Mouse (Mus musculus): Measurements from ENCODE around the gene Ccdc125. TPM values are rescaled to one million over a fixed set of nuclear protein-coding genes. Genes with fewer than 3 reads are reported as not detected.

Ccdc125 gene
- 8.1 and 8.8 TPM in 2 replicates for polyA plus RNA-seq (2014; fragmentation: Nextera tagmentation; extraction: Ambion mirVana)

DNA sequence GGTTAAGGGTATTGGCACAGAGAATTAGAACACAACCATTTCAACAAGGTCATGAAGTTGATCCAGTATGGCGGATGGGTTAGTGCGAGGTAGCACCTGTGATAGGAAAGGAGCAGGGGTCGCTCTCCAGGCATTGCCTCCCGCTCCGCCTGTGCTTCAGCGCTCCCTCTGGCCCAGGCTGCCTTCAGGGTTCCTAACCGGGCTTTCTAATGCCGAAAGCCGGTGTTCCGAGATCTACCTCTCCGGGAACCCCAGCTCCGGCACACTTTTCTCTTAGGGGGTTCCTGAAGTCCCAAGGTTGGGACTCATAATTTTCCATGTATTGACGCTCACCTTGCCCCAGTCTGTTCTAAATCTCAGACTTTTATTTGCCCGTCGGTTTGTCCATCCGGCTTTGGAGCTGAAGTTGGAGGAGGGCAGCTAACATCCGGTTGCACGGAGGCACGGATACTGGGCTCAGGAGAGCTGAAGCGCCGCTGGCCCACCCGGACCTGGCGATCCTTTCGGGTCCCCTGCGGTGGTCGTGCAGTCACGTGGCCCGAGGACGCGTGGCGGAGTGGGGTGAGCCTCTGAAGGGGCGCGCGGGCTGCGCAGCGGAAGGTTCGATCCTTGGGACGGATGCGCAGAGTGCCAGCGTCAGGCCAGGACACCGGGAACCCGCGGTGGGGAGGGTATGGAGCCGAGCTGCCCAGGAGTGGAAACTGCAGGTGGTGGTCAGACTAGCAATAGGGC is at the start of gene Ccdc125:
Gene Ccdc125 (plus strand): TSS at position 427 of the 732 bp plus-strand sequence.
- peak; percentile 65 for DNase-seq (ENCODE audit: low spot score)
- Histone ChIP-seq H3K4me1 (replicated peaks; ENCODE audit: control insufficient read depth, insufficient read depth, low read length) (no peaks in the 10 kb centered on the region), H3K9ac (ENCODE audit: low read depth, low read length) (peak within 1 kb of the TSS; percentile 72), H3K27me3 (replicated peaks; ENCODE audit: control insufficient read depth, insufficient read depth, low read length) (no peaks in the 10 kb centered on the region), H3K36me3 (ENCODE audit: control insufficient read depth, insufficient read depth, low read length) (peaks cover 6% of the 10 kb centered on the region; the same call in 1 of the 2 replicates), H3K9me3 (ENCODE audit: control insufficient read depth, low read length) (no peaks in the 10 kb centered on the region), H3K27ac (ENCODE audit: low read depth, low read length) (peak within 1 kb of the TSS; percentile 65), H3K4me3 (ENCODE audit: low read depth, low read length) (peak within 1 kb of the TSS; percentile 57), H3K4me2 (peak within 1 kb of the TSS; percentile 82)
- 2% methylated on average over 44 of the region's 44 CpGs for WGBS
- ATAC-seq (replicated peaks; ENCODE audit: low FRiP score), result peak; percentile 61

- WGBS, result 86% methylated on average over 4 of the region's 4 CpGs
- Histone ChIP-seq H3K9ac (ENCODE audit: low read depth, low read length) (no peak overlapping the region), H3K4me1 (replicated peaks; ENCODE audit: control insufficient read depth, insufficient read depth, low read length) (no peaks in the 10 kb centered on the region), H3K4me3 (ENCODE audit: low read depth, low read length) (no peak overlapping the region), H3K36me3 (ENCODE audit: control insufficient read depth, insufficient read depth, low read length) (peaks cover 21% of the 10 kb centered on the region; the same call in 1 of the 2 replicates), H3K27ac (ENCODE audit: low read depth, low read length) (no peak overlapping the region), H3K4me2 (no peak overlapping the region), H3K9me3 (ENCODE audit: control insufficient read depth, low read length) (no peaks in the 10 kb centered on the region), H3K27me3 (replicated peaks; ENCODE audit: control insufficient read depth, insufficient read depth, low read length) (no peaks in the 10 kb centered on the region)
- ATAC-seq (replicated peaks; ENCODE audit: low FRiP score), result no peak
- DNase-seq (ENCODE audit: low spot score), result no peak
These were observed 47.3 kb upstream of the Ccdc125 start for GRCm38 (mm10) chr13:100622241-100622640.

DNA sequence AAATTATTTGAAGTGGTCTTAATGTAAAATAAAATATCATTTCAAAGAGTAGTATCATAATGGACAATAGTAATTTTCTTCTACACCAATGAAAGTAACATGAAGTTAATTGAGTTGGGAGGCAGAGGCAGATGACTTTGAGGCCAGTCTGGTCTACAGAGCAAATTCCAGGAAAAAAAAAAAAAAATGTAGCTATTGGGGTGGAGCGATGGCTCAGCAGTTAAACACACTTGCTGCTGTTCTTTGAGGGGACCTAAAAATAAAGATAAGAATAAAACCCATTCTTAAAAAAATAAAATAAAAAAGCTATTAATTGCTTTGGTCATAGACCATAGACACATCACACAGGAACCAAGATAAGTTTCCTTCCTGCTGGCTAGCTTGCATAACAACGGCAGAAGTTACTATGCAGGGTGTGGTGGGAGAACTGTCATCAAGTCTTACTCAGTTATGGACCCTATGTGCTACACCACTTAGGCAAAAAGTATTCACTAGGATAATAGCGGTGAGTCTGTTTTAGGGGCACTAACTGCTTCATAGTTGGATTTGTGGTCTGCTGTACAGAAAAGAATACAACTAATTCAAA is 35.3 kb upstream of the Ccdc125 start:
- H3K27ac ChIP-seq (ENCODE audit: low read depth, low read length), result no peak overlapping the region
- H3K36me3 ChIP-seq (ENCODE audit: control insufficient read depth, insufficient read depth, low read length), result peaks cover 31% of the 10 kb centered on the region; the same call in 1 of the 2 replicates
- no peak overlapping the region for H3K4me3 ChIP-seq (ENCODE audit: low read depth, low read length)
- H3K9ac ChIP-seq (ENCODE audit: low read depth, low read length), result no peak overlapping the region
- H3K9me3 ChIP-seq (ENCODE audit: control insufficient read depth, low read length), result no peaks in the 10 kb centered on the region
- no peaks in the 10 kb centered on the region for H3K27me3 ChIP-seq (replicated peaks; ENCODE audit: control insufficient read depth, insufficient read depth, low read length)
- H3K4me1 ChIP-seq (replicated peaks; ENCODE audit: control insufficient read depth, insufficient read depth, low read length), result no peaks in the 10 kb centered on the region
- H3K4me2 ChIP-seq, result no peak overlapping the region
- DNase-seq (ENCODE audit: low spot score) (no peak), ATAC-seq (replicated peaks; ENCODE audit: low FRiP score) (no peak)
- WGBS, result 71% methylated on average over 3 of the region's 3 CpGs

DNA sequence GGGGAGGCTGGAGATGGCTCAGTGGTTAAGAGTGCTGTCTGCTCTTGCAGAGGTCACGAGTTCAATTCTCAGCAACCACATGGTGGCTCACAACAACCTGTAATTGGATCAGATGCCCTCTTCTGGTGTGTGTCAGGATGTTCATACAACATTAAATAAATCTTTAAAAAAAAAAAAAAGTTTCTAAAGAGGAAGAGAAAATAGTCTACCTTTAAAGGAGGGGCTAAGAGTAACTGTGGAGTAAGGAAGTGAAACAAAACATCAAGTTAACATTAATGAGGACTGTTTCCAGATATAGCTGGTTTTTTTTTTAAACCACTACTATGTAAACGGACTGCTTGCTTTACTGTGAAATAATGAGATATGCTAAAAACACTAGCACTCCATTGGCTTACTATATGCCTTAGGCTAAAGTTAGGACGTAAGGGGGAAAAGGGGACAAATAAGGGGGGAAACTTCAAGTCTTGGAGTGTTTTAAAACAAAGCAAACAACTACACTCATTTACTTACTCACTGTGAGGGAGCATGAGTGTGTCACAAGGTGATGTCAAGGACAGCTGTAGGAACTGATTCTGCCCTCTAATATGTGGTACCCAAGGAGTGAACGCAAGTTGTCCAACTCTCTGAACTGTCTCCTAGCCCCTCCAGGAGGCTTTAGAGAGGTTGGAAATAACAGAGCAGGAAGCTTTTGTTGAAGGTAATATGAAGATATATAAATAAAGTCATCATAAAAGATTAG is 26.9 kb upstream of the Ccdc125 start:
- no peak for DNase-seq (ENCODE audit: low spot score)
- Histone ChIP-seq H3K27ac (ENCODE audit: low read depth, low read length) (no peak overlapping the region), H3K4me1 (replicated peaks; ENCODE audit: control insufficient read depth, insufficient read depth, low read length) (no peaks in the 10 kb centered on the region), H3K27me3 (replicated peaks; ENCODE audit: control insufficient read depth, insufficient read depth, low read length) (no peaks in the 10 kb centered on the region), H3K4me2 (no peak overlapping the region), H3K9me3 (ENCODE audit: control insufficient read depth, low read length) (no peaks in the 10 kb centered on the region), H3K4me3 (ENCODE audit: low read depth, low read length) (no peak overlapping the region), H3K36me3 (ENCODE audit: control insufficient read depth, insufficient read depth, low read length) (peaks cover 39% of the 10 kb centered on the region), H3K9ac (ENCODE audit: low read depth, low read length) (no peak overlapping the region)
- 90% methylated on average over 4 of the region's 4 CpGs for WGBS
- ATAC-seq (replicated peaks; ENCODE audit: low FRiP score), result no peak

DNA sequence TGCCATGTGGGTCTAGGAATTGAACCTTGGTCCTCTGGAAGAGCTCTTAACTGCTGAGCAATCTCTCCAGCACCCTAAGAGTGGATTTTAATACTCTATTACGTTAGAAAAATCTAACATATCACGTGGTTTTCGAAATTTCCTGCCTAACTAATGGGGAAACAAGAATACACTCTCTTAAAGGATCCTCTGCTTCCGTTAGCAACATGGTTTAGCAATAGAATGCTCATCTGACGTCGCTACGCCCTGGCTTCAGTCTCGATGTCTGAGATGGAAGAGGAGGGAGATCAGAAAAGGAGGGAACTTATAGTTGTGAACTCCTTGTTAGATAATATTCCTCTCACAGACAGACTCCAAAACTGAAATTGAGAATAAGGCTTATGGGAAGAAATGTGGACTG is 21.3 kb upstream of the Ccdc125 start:
- Histone ChIP-seq H3K9me3 (ENCODE audit: control insufficient read depth, low read length) (no peaks in the 10 kb centered on the region), H3K4me2 (no peak overlapping the region), H3K27me3 (replicated peaks; ENCODE audit: control insufficient read depth, insufficient read depth, low read length) (no peaks in the 10 kb centered on the region), H3K36me3 (ENCODE audit: control insufficient read depth, insufficient read depth, low read length) (peaks cover 18% of the 10 kb centered on the region), H3K4me3 (ENCODE audit: low read depth, low read length) (no peak overlapping the region), H3K4me1 (replicated peaks; ENCODE audit: control insufficient read depth, insufficient read depth, low read length) (peaks cover 5% of the 10 kb centered on the region; the same call in 1 of the 2 replicates), H3K27ac (ENCODE audit: low read depth, low read length) (no peak overlapping the region), H3K9ac (ENCODE audit: low read depth, low read length) (no peak overlapping the region)
- DNase-seq (ENCODE audit: low spot score) (no peak), ATAC-seq (replicated peaks; ENCODE audit: low FRiP score) (no peak)
- WGBS, result 91% methylated on average over 8 of the region's 8 CpGs

GRCm38 (mm10) chr13:100650550-100651438 is 18.7 kb upstream of the Ccdc125 start, which contains the start of the genes Ak6 and Rad17:
Gene Ak6 (plus strand): TSS chr13:100650979.
Gene Rad17 (minus strand): TSS chr13:100651051.
- Histone ChIP-seq H3K4me3 (ENCODE audit: low read depth, low read length) (peak within 1 kb of the TSS; percentile 78), H3K9ac (ENCODE audit: low read depth, low read length) (peak within 1 kb of the TSS; percentile 71), H3K27me3 (replicated peaks; ENCODE audit: control insufficient read depth, insufficient read depth, low read length) (no peaks in the 10 kb centered on the region), H3K36me3 (ENCODE audit: control insufficient read depth, insufficient read depth, low read length) (peaks cover 7% of the 10 kb centered on the region), H3K4me1 (replicated peaks; ENCODE audit: control insufficient read depth, insufficient read depth, low read length) (peaks cover 5% of the 10 kb centered on the region), H3K27ac (ENCODE audit: low read depth, low read length) (peak within 1 kb of the TSS; percentile 86), H3K9me3 (ENCODE audit: control insufficient read depth, low read length) (no peaks in the 10 kb centered on the region), H3K4me2 (peak within 1 kb of the TSS; percentile 86)
- peak; percentile 97 for ATAC-seq (replicated peaks; ENCODE audit: low FRiP score)
- DNase-seq (ENCODE audit: low spot score), result peak; percentile 95
- under 1% methylated on average over 73 of the region's 73 CpGs for WGBS

DNA sequence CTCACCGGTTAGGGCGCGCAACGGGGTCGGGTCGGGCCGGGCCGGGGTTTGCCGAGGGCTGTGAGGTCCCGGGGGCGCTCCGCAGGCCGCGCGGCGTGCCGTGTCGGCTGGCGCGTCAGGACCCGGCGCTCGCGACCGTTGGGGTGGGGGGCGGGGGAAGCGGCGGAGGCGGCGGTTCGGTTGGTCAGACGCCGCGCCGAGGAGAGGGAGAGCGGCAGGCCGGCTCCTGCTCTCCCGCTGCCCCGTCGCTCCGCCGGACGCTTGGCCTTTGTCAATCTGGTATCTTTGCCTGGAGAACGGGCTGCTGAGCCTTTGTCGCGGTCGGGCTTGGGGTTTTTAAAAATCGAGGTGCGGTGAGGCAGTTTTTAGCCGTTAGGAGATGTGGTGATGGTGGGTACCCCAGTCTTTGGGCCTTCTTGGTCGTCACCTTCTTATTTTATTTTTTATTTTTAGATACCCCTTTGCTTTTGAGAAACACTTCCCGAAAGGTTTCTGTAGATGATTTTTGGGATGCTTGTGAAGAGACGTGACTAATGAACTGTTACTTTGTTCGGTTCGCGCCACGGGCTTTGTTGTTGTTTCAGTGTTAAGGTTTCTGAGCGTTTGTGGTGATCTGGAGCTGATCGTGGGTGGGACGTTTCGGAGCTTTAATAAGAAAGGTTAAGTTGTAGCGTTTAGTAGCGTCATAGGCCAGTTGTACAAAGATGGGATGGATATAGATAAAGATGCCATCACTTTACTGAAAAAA is 17.9 kb upstream of the Ccdc125 start, which contains the start of gene Taf9:
Gene Taf9 (plus strand): TSS at position 141 of the 748 bp plus-strand sequence.
- DNase-seq (ENCODE audit: low spot score) (no peak), ATAC-seq (replicated peaks; ENCODE audit: low FRiP score) (peak; percentile 65)
- peak within 1 kb of the TSS; percentile 86 for H3K4me2 ChIP-seq
- H3K4me1 ChIP-seq (replicated peaks; ENCODE audit: control insufficient read depth, insufficient read depth, low read length), result peaks cover 5% of the 10 kb centered on the region
- under 1% methylated on average over 62 of the region's 63 CpGs for WGBS
- H3K36me3 ChIP-seq (ENCODE audit: control insufficient read depth, insufficient read depth, low read length), result peaks cover 5% of the 10 kb centered on the region
- H3K27ac ChIP-seq (ENCODE audit: low read depth, low read length), result peak within 1 kb of the TSS; percentile 86
- peak within 1 kb of the TSS; percentile 71 for H3K9ac ChIP-seq (ENCODE audit: low read depth, low read length)
- H3K9me3 ChIP-seq (ENCODE audit: control insufficient read depth, low read length), result no peaks in the 10 kb centered on the region
- peak within 1 kb of the TSS; percentile 78 for H3K4me3 ChIP-seq (ENCODE audit: low read depth, low read length)
- no peaks in the 10 kb centered on the region for H3K27me3 ChIP-seq (replicated peaks; ENCODE audit: control insufficient read depth, insufficient read depth, low read length)

Measured in liver, embryonic 11.5 days (tissue).